Mouse (Mus musculus): ENCODE results near the gene Cd3eap.

DNA sequence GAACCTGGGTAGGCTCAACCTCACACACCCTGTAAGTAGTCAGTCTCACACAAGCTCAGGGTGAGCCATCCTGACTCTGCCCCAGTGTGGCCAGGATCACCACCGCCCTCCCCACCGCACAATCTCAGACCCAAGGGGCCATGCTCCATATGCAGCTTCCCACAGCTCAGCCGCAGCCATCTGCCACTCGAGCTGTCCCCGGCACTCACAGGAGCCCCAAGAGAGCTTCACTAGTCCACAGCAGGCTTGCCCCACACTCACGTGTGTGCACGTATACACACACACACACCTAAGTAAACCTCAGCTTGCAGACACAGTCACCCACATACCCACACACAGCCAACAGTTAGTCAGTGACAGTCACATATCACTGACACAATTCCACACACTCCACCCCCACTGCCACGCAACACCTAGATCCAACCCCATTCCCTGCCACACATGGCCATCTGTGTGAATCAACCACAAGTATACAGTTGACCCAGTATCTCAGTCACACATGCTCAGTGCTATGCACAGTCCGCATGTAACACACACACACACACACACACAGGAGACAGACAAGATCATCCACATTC, 43.3 kb upstream of the Cd3eap start:
- TF ChIP-seq POLR2A (IDR thresholded peaks at IDR 0.05; ENCODE audit: low read depth, low read length) (no peak), CTCF (conservative IDR thresholded peaks at IDR 0.05 in 1 of 2, IDR thresholded peaks at IDR 0.05 in 1 of 2; ENCODE audit: low read depth in 2 of 2, low read length in 2 of 2) (no peak), MYC (IDR thresholded peaks at IDR 0.05; ENCODE audit: low read depth, low read length) (no peak), GABPA (IDR thresholded peaks at IDR 0.05; ENCODE audit: insufficient replicate concordance, low read depth, low read length) (no peak), MAFK (IDR thresholded peaks at IDR 0.05; ENCODE audit: insufficient replicate concordance, low read length) (no peak), ELF1 (IDR thresholded peaks at IDR 0.05; ENCODE audit: low read depth, low read length) (no peak), EP300 (IDR thresholded peaks at IDR 0.05; ENCODE audit: low read length) (no peak), CHD2 (IDR thresholded peaks at IDR 0.05; ENCODE audit: low read length) (no peak), USF2 (conservative IDR thresholded peaks at IDR 0.05; ENCODE audit: low read depth, low read length) (no peak), RAD21 (IDR thresholded peaks at IDR 0.05; ENCODE audit: low read depth, low read length) (no peak)
